Mouse (Mus musculus) mature B cell (primary cell): ENCODE results near the gene Otp.

ENCODE experiments used
- in situ Hi-C: fragments of 300-500 bp; cut with MboI; formaldehyde crosslinking; loops from 2 replicates; pipeline ENCODE4 v1.14.3; 2019

The Otp gene

GRCm38 (mm10) chr13:94875396-94875880 lies at the start of gene Otp:
TSS of gene Otp (plus strand) at chr13:94875602.
- in situ Hi-C loops = no loop called here

- in situ Hi-C loops = no loop called here
These were observed 49.0 kb upstream of the Otp start for GRCm38 (mm10) chr13:94826389-94826788.

- in situ Hi-C loops = no loop called here
These were observed 48.4 kb upstream of the Otp start for GRCm38 (mm10) chr13:94826986-94827385.

GRCm38 (mm10) chr13:94827847-94828246 lies 47.6 kb upstream of the Otp start:
- in situ Hi-C loops = no loop called here

GRCm38 (mm10) chr13:94838047-94838720 lies 37.2 kb upstream of the Otp start:
- in situ Hi-C loops = no loop called here

- in situ Hi-C loops = no loop called here
These were observed 36.6 kb upstream of the Otp start for GRCm38 (mm10) chr13:94838756-94839337.

GRCm38 (mm10) chr13:94843236-94843635 lies 32.2 kb upstream of the Otp start:
- in situ Hi-C loops = no loop called here

- in situ Hi-C loops = no loop called here
These were observed 27.5 kb upstream of the Otp start for GRCm38 (mm10) chr13:94847870-94848269.

GRCm38 (mm10) chr13:94849351-94849750 lies 26.1 kb upstream of the Otp start:
- in situ Hi-C loops = no loop called here

GRCm38 (mm10) chr13:94858016-94858575 lies 17.3 kb upstream of the Otp start:
- in situ Hi-C loops = no loop called here

- in situ Hi-C loops = no loop called here
These were observed 16.1 kb upstream of the Otp start for GRCm38 (mm10) chr13:94859256-94859655.

- in situ Hi-C loops = no loop called here
These were observed 12.7 kb upstream of the Otp start for GRCm38 (mm10) chr13:94862491-94863230.

GRCm38 (mm10) chr13:94866906-94867305 lies 8.5 kb upstream of the Otp start:
- in situ Hi-C loops = no loop called here

GRCm38 (mm10) chr13:94867772-94868171 lies 7.6 kb upstream of the Otp start:
- in situ Hi-C loops = no loop called here

- in situ Hi-C loops = no loop called here
These were observed 6.9 kb upstream of the Otp start for GRCm38 (mm10) chr13:94868478-94868950.

- in situ Hi-C loops = no loop called here
These were observed 5.9 kb upstream of the Otp start for GRCm38 (mm10) chr13:94869541-94869940.

- in situ Hi-C loops = no loop called here
These were observed 5.3 kb upstream of the Otp start for GRCm38 (mm10) chr13:94870071-94870460.

- in situ Hi-C loops = no loop called here
These were observed 4.8 kb upstream of the Otp start for GRCm38 (mm10) chr13:94870461-94871186.

GRCm38 (mm10) chr13:94871806-94872320 lies 3.5 kb upstream of the Otp start:
- in situ Hi-C loops = no loop called here

- in situ Hi-C loops = no loop called here
These were observed 3.0 kb upstream of the Otp start for GRCm38 (mm10) chr13:94872439-94872838.
